24 mouse cellular contexts compared by ENCODE assay signal in the genomic region with DNA sequence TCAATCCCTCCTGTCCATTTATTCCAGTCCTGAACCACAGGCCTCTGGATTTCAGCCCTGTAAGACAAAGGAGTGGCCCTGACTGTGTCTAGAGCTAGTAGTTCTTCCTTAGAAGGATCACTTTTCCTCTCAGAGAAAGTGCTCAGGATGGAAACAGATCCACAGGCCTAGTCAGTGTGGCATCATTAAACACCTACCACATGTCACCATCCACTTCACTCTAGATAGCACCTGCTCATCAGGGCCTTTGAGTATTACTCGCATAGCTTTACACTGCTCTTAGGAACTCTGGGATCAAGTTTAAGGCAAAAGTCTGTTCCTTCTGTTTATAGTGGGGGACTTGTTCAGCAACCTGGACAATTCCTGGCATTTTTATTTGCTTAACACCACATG.
"Had no signal": no experiment of that assay in that cellular context is flagged by ENCODE, and none has a peak within 500 bp of the region (broad histone marks: within the 10 kb centered on the region; RNA-seq: fewer than 3 reads in every experiment).

No protein-coding gene starts in this region.

- H3K4me3 ChIP-seq: left cerebral cortex, adult 2 months; limb, embryonic 12.5 days; limb, embryonic 15.5 days; megakaryocyte, embryonic 14.5 days; midbrain, embryonic 10.5 days; midbrain, embryonic 13.5 days; myocyte; neural tube, embryonic 13.5 days; stomach, embryonic 15.5 days had no signal

- DNase-seq: kidney, postnatal 10 days; kidney, postnatal 36 days; layer of hippocampus, postnatal 36 days; liver, postnatal 0 days; lung, embryonic 14.5 days; lung, postnatal 36 days; retina, postnatal 1 day; right cerebral cortex, postnatal 25 days; spleen, adult 18-20 months; thymus, adult 18-20 months; thymus, postnatal 36 days had no signal

- H3K9ac ChIP-seq: limb, embryonic 12.5 days; limb, embryonic 15.5 days; liver, embryonic 14.5 days; liver, postnatal 0 days; lung, embryonic 14.5 days; midbrain, embryonic 13.5 days; neural tube, embryonic 13.5 days; stomach, embryonic 15.5 days had no signal

- H3K4me2 ChIP-seq: limb, embryonic 12.5 days; limb, embryonic 15.5 days; liver, embryonic 11.5 days; lung, embryonic 14.5 days; midbrain, embryonic 13.5 days; neural tube, embryonic 13.5 days; stomach, embryonic 15.5 days had no signal

- H3K9me3 ChIP-seq: limb, embryonic 12.5 days; limb, embryonic 15.5 days; megakaryocyte, embryonic 14.5 days; midbrain, embryonic 10.5 days; midbrain, embryonic 13.5 days; neural tube, embryonic 13.5 days; stomach, embryonic 15.5 days had no signal

- H3K36me3 ChIP-seq: limb, embryonic 15.5 days had no signal

- H3K27ac ChIP-seq: left cerebral cortex, adult 2 months; limb, embryonic 12.5 days; limb, embryonic 15.5 days; liver, embryonic 14.5 days; midbrain, embryonic 10.5 days; midbrain, embryonic 13.5 days; neural tube, embryonic 13.5 days; stomach, embryonic 15.5 days had no signal

- ATAC-seq: liver, postnatal 0 days; lung, postnatal 0 days; midbrain, embryonic 13.5 days; midbrain, embryonic 16.5 days had no signal

- H3K4me1 ChIP-seq: stomach, embryonic 15.5 days had no signal

- H3K27me3 ChIP-seq: limb, embryonic 12.5 days; limb, embryonic 15.5 days; megakaryocyte, embryonic 14.5 days; midbrain, embryonic 13.5 days; neural tube, embryonic 13.5 days; stomach, embryonic 15.5 days had no signal
